Mouse (Mus musculus): Measurements from ENCODE around the gene Aaed1.

- TF ChIP-seq CTCF (IDR thresholded peaks at IDR 0.05; ENCODE audit: insufficient read depth, low read length) (no peak), POLR2A (IDR thresholded peaks at IDR 0.05; ENCODE audit: borderline replicate concordance, extremely low read depth, low read depth, low read length) (no peak)
Observed at GRCm38 (mm10) chr13:64318355-64318754, 5.8 kb upstream of the Aaed1 start.
